Mouse (Mus musculus): Measurements from ENCODE around the gene Bzw1.

- TF ChIP-seq CTCF (IDR thresholded peaks at IDR 0.05; ENCODE audit: low read depth) (no peak), EP300 (IDR thresholded peaks at IDR 0.05; ENCODE audit: low read depth) (no peak)
Measured at GRCm38 (mm10) chr1:58447766-58448165, 55.1 kb downstream of the Bzw1 start.
